Mouse (Mus musculus): ENCODE measurements at regions not wholly inside any gene's neighbourhood (a gene's known extent, or its start where the extent isn't known, plus 50 kb on each side); places are given as distances from the start of the nearest gene placed in this dataset.
"Not testable (repeated sequence)": the region's sequence is repeated elsewhere in the genome, so short reads cannot be mapped to it uniquely, and the experiment has no call there.

- Histone ChIP-seq H3K9me3 (ENCODE audit: control insufficient read depth, insufficient read depth, low read depth, low read length) (no peaks in the 10 kb centered on the region), H3K9ac (ENCODE audit: insufficient read depth, low read depth, low read length, poor library complexity, severe bottlenecking) (no peak overlapping the region), H3K4me1 (ENCODE audit: control insufficient read depth in 2 of 2, insufficient read depth in 2 of 2, low read length in 2 of 2, poor library complexity in 1 of 2) (no peaks in the 10 kb centered on the region), H3K27ac (ENCODE audit: insufficient read depth, low read depth, low read length, poor library complexity, severe bottlenecking) (no peak overlapping the region), H3K4me3 (ENCODE audit: insufficient read depth in 1 of 2, low read depth in 1 of 2, low read length in 2 of 2, poor library complexity in 1 of 2, severe bottlenecking in 1 of 2) (no peak overlapping the region), H3K36me3 (ENCODE audit: control insufficient read depth, insufficient read depth, low read length, poor library complexity, severe bottlenecking) (no peaks in the 10 kb centered on the region)
- in situ Hi-C loops (cut with MboI; ENCODE audit: low sequenced_read_pairs in 2 of 2, unreplicated experiment in 2 of 2): no loop called here
- no peak for DNase-seq (ENCODE audit: low read depth, low spot score)
- no peak for TF ChIP-seq HCFC1 (IDR thresholded peaks at IDR 0.05; ENCODE audit: borderline replicate concordance, insufficient read depth, low read length)
- TF ChIP-seq CHD2 (IDR thresholded peaks at IDR 0.05; ENCODE audit: low read depth, low read length): no peak
- TF ChIP-seq ZC3H11A (IDR thresholded peaks at IDR 0.05; ENCODE audit: borderline replicate concordance, low read depth, low read length): no peak
- TF ChIP-seq MAFK (IDR thresholded peaks at IDR 0.05; ENCODE audit: insufficient read depth, low read depth, low read length): no peak
- no peak for TF ChIP-seq ZNF384 (IDR thresholded peaks at IDR 0.05; ENCODE audit: low read depth, low read length)
Observed at GRCm38 (mm10) chr12:95489848-95490247, 202.2 kb upstream of the Flrt2 start.

GRCm38 (mm10) chr12:95491806-95492436 is 200.1 kb upstream of the Flrt2 start:
- DNase-seq (ENCODE audit: low read depth, low spot score); in situ Hi-C loops (cut with MboI; ENCODE audit: low sequenced_read_pairs in 2 of 2, unreplicated experiment in 2 of 2); H3K9me3 ChIP-seq (ENCODE audit: control insufficient read depth, insufficient read depth, low read depth, low read length); H3K36me3 ChIP-seq (ENCODE audit: control insufficient read depth, insufficient read depth, low read length, poor library complexity, severe bottlenecking); H3K4me1 ChIP-seq (ENCODE audit: control insufficient read depth in 2 of 2, insufficient read depth in 2 of 2, low read length in 2 of 2, poor library complexity in 1 of 2); H3K9ac ChIP-seq (ENCODE audit: insufficient read depth, low read depth, low read length, poor library complexity, severe bottlenecking); H3K4me3 ChIP-seq (ENCODE audit: insufficient read depth in 1 of 2, low read depth in 1 of 2, low read length in 2 of 2, poor library complexity in 1 of 2, severe bottlenecking in 1 of 2); H3K27ac ChIP-seq (ENCODE audit: insufficient read depth, low read depth, low read length, poor library complexity, severe bottlenecking): not testable (repeated sequence)

- H3K36me3 ChIP-seq (ENCODE audit: control insufficient read depth, insufficient read depth, low read length, poor library complexity, severe bottlenecking): no peaks in the 10 kb centered on the region
Observed at GRCm38 (mm10) chr12:95501443-95501842, 190.6 kb upstream of the Flrt2 start.

GRCm38 (mm10) chr12:95520008-95520407 is 172.0 kb upstream of the Flrt2 start:
- no peak overlapping the region for H3K9ac ChIP-seq (ENCODE audit: insufficient read depth, low read depth, low read length, poor library complexity, severe bottlenecking)
- H3K4me3 ChIP-seq (ENCODE audit: insufficient read depth in 1 of 2, low read depth in 1 of 2, low read length in 2 of 2, poor library complexity in 1 of 2, severe bottlenecking in 1 of 2): no peak overlapping the region
- no peaks in the 10 kb centered on the region for H3K36me3 ChIP-seq (ENCODE audit: control insufficient read depth, insufficient read depth, low read length, poor library complexity, severe bottlenecking)
- TF ChIP-seq HCFC1 (IDR thresholded peaks at IDR 0.05; ENCODE audit: borderline replicate concordance, insufficient read depth, low read length) (no peak), ZC3H11A (IDR thresholded peaks at IDR 0.05; ENCODE audit: borderline replicate concordance, low read depth, low read length) (no peak), MAFK (IDR thresholded peaks at IDR 0.05; ENCODE audit: insufficient read depth, low read depth, low read length) (no peak), ZNF384 (IDR thresholded peaks at IDR 0.05; ENCODE audit: low read depth, low read length) (no peak)
- no peaks in the 10 kb centered on the region for H3K9me3 ChIP-seq (ENCODE audit: control insufficient read depth, insufficient read depth, low read depth, low read length)
- peaks cover 0 to 8% of the 10 kb centered on the region in 2 experiments; a peak in 1 of 4 replicates for H3K4me1 ChIP-seq (ENCODE audit: control insufficient read depth in 2 of 2, insufficient read depth in 2 of 2, low read length in 2 of 2, poor library complexity in 1 of 2)
- in situ Hi-C loops (cut with MboI; ENCODE audit: low sequenced_read_pairs in 2 of 2, unreplicated experiment in 2 of 2): no loop called here
- no peak overlapping the region for H3K27ac ChIP-seq (ENCODE audit: insufficient read depth, low read depth, low read length, poor library complexity, severe bottlenecking)
- DNase-seq (ENCODE audit: low read depth, low spot score): no peak

More at GRCm38 (mm10) chr12:95501443-95501842, 190.6 kb upstream of the Flrt2 start:
- TF ChIP-seq ZC3H11A (IDR thresholded peaks at IDR 0.05; ENCODE audit: borderline replicate concordance, low read depth, low read length) (no peak), HCFC1 (IDR thresholded peaks at IDR 0.05; ENCODE audit: borderline replicate concordance, insufficient read depth, low read length) (no peak)
- H3K4me3 ChIP-seq (ENCODE audit: insufficient read depth in 1 of 2, low read depth in 1 of 2, low read length in 2 of 2, poor library complexity in 1 of 2, severe bottlenecking in 1 of 2): no peak overlapping the region
- H3K9ac ChIP-seq (ENCODE audit: insufficient read depth, low read depth, low read length, poor library complexity, severe bottlenecking): no peak overlapping the region
- in situ Hi-C loops (cut with MboI; ENCODE audit: low sequenced_read_pairs in 2 of 2, unreplicated experiment in 2 of 2): no loop called here
- no peaks in the 10 kb centered on the region for H3K4me1 ChIP-seq (ENCODE audit: control insufficient read depth in 2 of 2, insufficient read depth in 2 of 2, low read length in 2 of 2, poor library complexity in 1 of 2)
- no peaks in the 10 kb centered on the region for H3K9me3 ChIP-seq (ENCODE audit: control insufficient read depth, insufficient read depth, low read depth, low read length)
- DNase-seq (ENCODE audit: low read depth, low spot score): no peak
- H3K27ac ChIP-seq (ENCODE audit: insufficient read depth, low read depth, low read length, poor library complexity, severe bottlenecking): no peak overlapping the region

GRCm38 (mm10) chr12:95522052-95522451 is 170.0 kb upstream of the Flrt2 start:
- H3K4me3 ChIP-seq (ENCODE audit: insufficient read depth in 1 of 2, low read depth in 1 of 2, low read length in 2 of 2, poor library complexity in 1 of 2, severe bottlenecking in 1 of 2): no peak overlapping the region
- H3K9me3 ChIP-seq (ENCODE audit: control insufficient read depth, insufficient read depth, low read depth, low read length): no peaks in the 10 kb centered on the region
- DNase-seq (ENCODE audit: low read depth, low spot score): no peak
- peaks cover 0 to 8% of the 10 kb centered on the region in 2 experiments; a peak in 1 of 4 replicates for H3K4me1 ChIP-seq (ENCODE audit: control insufficient read depth in 2 of 2, insufficient read depth in 2 of 2, low read length in 2 of 2, poor library complexity in 1 of 2)
- no peak overlapping the region for H3K27ac ChIP-seq (ENCODE audit: insufficient read depth, low read depth, low read length, poor library complexity, severe bottlenecking)
- no peak overlapping the region for H3K9ac ChIP-seq (ENCODE audit: insufficient read depth, low read depth, low read length, poor library complexity, severe bottlenecking)
- H3K36me3 ChIP-seq (ENCODE audit: control insufficient read depth, insufficient read depth, low read length, poor library complexity, severe bottlenecking): no peaks in the 10 kb centered on the region
- TF ChIP-seq CHD2 (IDR thresholded peaks at IDR 0.05; ENCODE audit: low read depth, low read length): no peak
- TF ChIP-seq MAFK (IDR thresholded peaks at IDR 0.05; ENCODE audit: insufficient read depth, low read depth, low read length): no peak
- no peak for TF ChIP-seq ZC3H11A (IDR thresholded peaks at IDR 0.05; ENCODE audit: borderline replicate concordance, low read depth, low read length)
- TF ChIP-seq HCFC1 (IDR thresholded peaks at IDR 0.05; ENCODE audit: borderline replicate concordance, insufficient read depth, low read length): no peak
- no peak for TF ChIP-seq ZNF384 (IDR thresholded peaks at IDR 0.05; ENCODE audit: low read depth, low read length)
- in situ Hi-C loops (cut with MboI; ENCODE audit: low sequenced_read_pairs in 2 of 2, unreplicated experiment in 2 of 2): no loop called here
